Mouse (Mus musculus) MEL (cell line): ENCODE measurements around the gene Nf1. TPM values are rescaled to one million over a fixed set of nuclear protein-coding genes. Genes with fewer than 3 reads are reported as not detected.

Source experiments
- DNase-seq: peaks from one replicate; pipeline ENCODE4 v3.0.0; 2011; ENCODE audit warnings: low read depth, low spot score
- H3K27ac ChIP-seq: 2 replicates; pipeline ENCODE4 v1.5.1; 2012; ENCODE audit warnings: low read depth, mild to moderate bottlenecking, control low read depth, low read length, moderate library complexity; ENCODE audit not compliant: control insufficient read depth
- H3K27me3 ChIP-seq, 2 experiments: fragments of 150-350 bp in 1 of 2; sonication (generic) in 1 of 2; 2 replicates each; pipeline ENCODE4 v1.6.1; 2012; ENCODE audit warnings: low read length in 2 of 2, mild to moderate bottlenecking in 2 of 2, improper control_type of control experiment in 1 of 2, moderate library complexity in 1 of 2; ENCODE audit not compliant: insufficient read depth in 2 of 2, control insufficient read depth in 1 of 2
- H3K36me3 ChIP-seq, 2 experiments: 2 replicates each; pipeline ENCODE4 v1.6.1; 2012 to 2014; ENCODE audit warnings: low read length in 2 of 2, improper control_type of control experiment in 1 of 2, inconsistent platforms in 1 of 2, mild to moderate bottlenecking in 1 of 2; ENCODE audit not compliant: insufficient read depth in 2 of 2, control insufficient read depth in 1 of 2
- H3K4me1 ChIP-seq, 2 experiments: fragments of 150-350 bp in 1 of 2; sonication (generic) in 1 of 2; 2 replicates each; pipeline ENCODE4 v1.6.1; 2012; ENCODE audit warnings: low read length in 2 of 2, improper control_type of control experiment in 1 of 2, mild to moderate bottlenecking in 1 of 2; ENCODE audit not compliant: insufficient read depth in 2 of 2, control insufficient read depth in 1 of 2
- H3K4me3 ChIP-seq, 2 experiments: fragments of 150-350 bp in 1 of 2; sonication (generic) in 1 of 2; 2 replicates each; pipeline ENCODE4 v1.5.1; 2012; ENCODE audit warnings: low read depth in 2 of 2, low read length in 2 of 2, mild to moderate bottlenecking in 2 of 2, moderate library complexity in 2 of 2, control low read depth in 1 of 2, improper control_type of control experiment in 1 of 2; ENCODE audit not compliant: control insufficient read depth in 1 of 2, insufficient read depth in 1 of 2
- H3K79me2 ChIP-seq: 2 replicates; pipeline ENCODE4 v1.6.1; 2012; ENCODE audit warnings: mild to moderate bottlenecking, low read length, moderate library complexity; ENCODE audit not compliant: control insufficient read depth, poor library complexity, insufficient read depth
- H3K9ac ChIP-seq: 2 replicates; pipeline ENCODE4 v1.6.1; 2012; ENCODE audit warnings: low read depth, mild to moderate bottlenecking, control low read depth, low read length, moderate library complexity; ENCODE audit not compliant: control insufficient read depth, poor library complexity, severe bottlenecking
- H3K9me3 ChIP-seq: fragments of 150-350 bp; sonication (generic); replicated peaks from 2 replicates; pipeline ENCODE4 v1.6.1; 2012; ENCODE audit warnings: mild to moderate bottlenecking, low read length, improper control_type of control experiment, moderate library complexity; ENCODE audit not compliant: insufficient read depth
- CHD1 ChIP-seq: IDR thresholded peaks from 2 replicates; pipeline ENCODE4 v1.6.1; 2012; ENCODE audit warnings: low read depth, mild to moderate bottlenecking, inconsistent platforms, low read length, improper control_type of control experiment
- CTCF ChIP-seq, 3 experiments: IDR thresholded peaks in 2 of 3; conservative IDR thresholded peaks in 1 of 3; 2 replicates each; pipeline ENCODE4 v1.5.1; 2011 to 2012; ENCODE audit warnings: low read length in 3 of 3, low read depth in 2 of 3, mild to moderate bottlenecking in 2 of 3, improper control_type of control experiment in 1 of 3, inconsistent platforms in 1 of 3, mixed read lengths in 1 of 3, moderate library complexity in 1 of 3; ENCODE audit not compliant: control insufficient read depth in 1 of 3, insufficient read depth in 1 of 3, poor library complexity in 1 of 3, severe bottlenecking in 1 of 3
- E2F4 ChIP-seq: IDR thresholded peaks from 2 replicates; pipeline ENCODE4 v1.6.1; 2011; ENCODE audit warnings: low read depth, low read length, improper control_type of control experiment, borderline replicate concordance
- GATA1 ChIP-seq: IDR thresholded peaks from 2 replicates; pipeline ENCODE4 v1.6.1; 2011; ENCODE audit warnings: low read depth, low read length, improper control_type of control experiment
- JUND ChIP-seq: IDR thresholded peaks from 2 replicates; pipeline ENCODE4 v1.6.1; 2011; ENCODE audit warnings: low read depth, mild to moderate bottlenecking, improper control_type of control experiment, low read length
- MAZ ChIP-seq: IDR thresholded peaks from 2 replicates; pipeline ENCODE4 v1.6.1; 2012; ENCODE audit warnings: low read depth, mild to moderate bottlenecking, inconsistent platforms, low read length, improper control_type of control experiment
- MEF2A ChIP-seq: IDR thresholded peaks from 2 replicates; pipeline ENCODE4 v1.6.1; 2014; ENCODE audit warnings: low read depth, mild to moderate bottlenecking, inconsistent platforms, low read length, improper control_type of control experiment; ENCODE audit not compliant: poor library complexity, insufficient replicate concordance, severe bottlenecking; ENCODE audit errors: extremely low read depth
- MYB ChIP-seq: IDR thresholded peaks from 2 replicates; pipeline ENCODE4 v1.6.1; 2011; ENCODE audit warnings: mild to moderate bottlenecking, low read depth, low read length, improper control_type of control experiment
- MYC ChIP-seq: IDR thresholded peaks from 2 replicates; pipeline ENCODE4 v1.6.1; 2011; ENCODE audit warnings: low read depth, mild to moderate bottlenecking, low read length, improper control_type of control experiment, moderate library complexity
- NELFE ChIP-seq: IDR thresholded peaks from 2 replicates; pipeline ENCODE4 v1.6.1; 2011; ENCODE audit warnings: low read depth, low read length, improper control_type of control experiment
- NRF1 ChIP-seq: IDR thresholded peaks from 2 replicates; pipeline ENCODE4 v1.6.1; 2014; ENCODE audit warnings: low read depth, mild to moderate bottlenecking, inconsistent platforms, low read length, improper control_type of control experiment, moderate library complexity; ENCODE audit not compliant: poor library complexity, insufficient read depth, severe bottlenecking
- POLR2AphosphoS2 ChIP-seq: IDR thresholded peaks from 2 replicates; pipeline ENCODE4 v1.6.1; 2011; ENCODE audit warnings: low read length, improper control_type of control experiment
- POLR2AphosphoS5 ChIP-seq: IDR thresholded peaks from 2 replicates; pipeline ENCODE4 v1.6.1; 2012; ENCODE audit warnings: low read depth, borderline replicate concordance, mild to moderate bottlenecking, inconsistent platforms, low read length, moderate library complexity, mixed read lengths
- RAD21 ChIP-seq: IDR thresholded peaks from 2 replicates; pipeline ENCODE4 v1.6.1; 2011; ENCODE audit warnings: mild to moderate bottlenecking, low read depth, low read length, improper control_type of control experiment
- RCOR1 ChIP-seq: IDR thresholded peaks from 2 replicates; pipeline ENCODE4 v1.6.1; 2012; ENCODE audit warnings: low read depth, mild to moderate bottlenecking, inconsistent platforms, low read length, improper control_type of control experiment
- SMC3 ChIP-seq: IDR thresholded peaks from 2 replicates; pipeline ENCODE4 v1.6.1; 2011; ENCODE audit warnings: low read depth, low read length, improper control_type of control experiment
- TAL1 ChIP-seq: IDR thresholded peaks from 2 replicates; pipeline ENCODE4 v1.6.1; 2012; ENCODE audit warnings: mild to moderate bottlenecking, inconsistent platforms, low read length, moderate library complexity, mixed read lengths
- TCF12 ChIP-seq: IDR thresholded peaks from 2 replicates; pipeline ENCODE4 v1.6.1; 2014; ENCODE audit warnings: low read depth, mild to moderate bottlenecking, inconsistent platforms, low read length, improper control_type of control experiment, moderate library complexity
- ZC3H11A ChIP-seq: IDR thresholded peaks from 2 replicates; pipeline ENCODE4 v1.6.1; 2012; ENCODE audit warnings: low read depth, mild to moderate bottlenecking, inconsistent platforms, low read length, improper control_type of control experiment
- polyA plus RNA-seq, 2 experiments: library from polyadenylated mRNA; stranded (reverse) in 1 of 2; unstranded in 1 of 2; fragments of >175 nt in 1 of 2; fragments of >200 nt in 1 of 2; gene quantifications; 2 replicates each; pipeline versions ENCODE4 v1.2.1 to v1.2.4; 2012; ENCODE audit warnings: low replicate concordance in 2 of 2, low read depth in 1 of 2; ENCODE audit not compliant: insufficient read length in 2 of 2, insufficient read depth in 1 of 2, missing spikeins in 1 of 2
- total RNA-seq: library from RNA; depleted of rRNA; stranded (reverse); fragments of 300-350 nt; gene quantifications from 2 replicates; pipeline ENCODE4 v1.2.3, GENCODE M21; 2012

Gene Nf1
- total and polyA plus RNA-seq, 3 experiments: 13.2 to 108 (median 20.3) TPM

- H3K9me3 ChIP-seq: no peaks in the 10 kb centered on the region
- DNase-seq: no peak
- no peak overlapping the region for H3K27ac ChIP-seq
- no peak overlapping the region for H3K4me3 ChIP-seq
- no peak overlapping the region for H3K9ac ChIP-seq
- no peaks in the 10 kb centered on the region for H3K27me3 ChIP-seq
- no peak for TF ChIP-seq MYB
- TF ChIP-seq ZC3H11A: no peak
- no peak for TF ChIP-seq NELFE
- 0 out of 6 replicates have a peak, but pooled peaks of 1 of the 3 experiments have one; percentile 16 for TF ChIP-seq CTCF (IDR thresholded peaks at IDR 0.05 in 2 of 3, conservative IDR thresholded peaks at IDR 0.05 in 1 of 3; ENCODE audit: control insufficient read depth in 1 of 3, insufficient read depth in 1 of 3, low read depth in 2 of 3, low read length in 3 of 3, poor library complexity in 1 of 3, severe bottlenecking in 1 of 3)
- TF ChIP-seq POLR2AphosphoS5: no peak
- no peak for TF ChIP-seq TAL1
- peaks cover 0 to 1% of the 10 kb centered on the region in 2 experiments; a peak in 1 of 4 replicates for H3K36me3 ChIP-seq
- H3K79me2 ChIP-seq: no peaks in the 10 kb centered on the region
- H3K4me1 ChIP-seq: no peaks in the 10 kb centered on the region
These were observed 241.2 kb downstream of the Nf1 start for GRCm38 (mm10) chr11:79580660-79581059.

- Histone ChIP-seq H3K79me2 (no peaks in the 10 kb centered on the region), H3K27ac (no peak overlapping the region), H3K27me3 (no peaks in the 10 kb centered on the region), H3K9me3 (no peaks in the 10 kb centered on the region), H3K4me3 (no peak overlapping the region), H3K9ac (no peak overlapping the region), H3K4me1 (no peaks in the 10 kb centered on the region), H3K36me3 (peaks cover 0 to 1% of the 10 kb centered on the region in 2 experiments; a peak in 1 of 4 replicates)
- TF ChIP-seq JUND (no peak), NELFE (no peak), E2F4 (no peak), POLR2AphosphoS2 (no peak), CHD1 (no peak), RAD21 (no peak), RCOR1 (no peak), NRF1 (no peak)
- DNase-seq: no peak
These were observed 241.8 kb downstream of the Nf1 start for GRCm38 (mm10) chr11:79581257-79581656.

- H3K36me3 ChIP-seq: no peaks in the 10 kb centered on the region
- H3K9me3 ChIP-seq: no peaks in the 10 kb centered on the region
- no peak overlapping the region for H3K27ac ChIP-seq
- DNase-seq: peak; percentile 81
- TF ChIP-seq RAD21 (peak; percentile 95), CTCF (IDR thresholded peaks at IDR 0.05 in 2 of 3, conservative IDR thresholded peaks at IDR 0.05 in 1 of 3; ENCODE audit: control insufficient read depth in 1 of 3, insufficient read depth in 1 of 3, low read depth in 2 of 3, low read length in 3 of 3, poor library complexity in 1 of 3, severe bottlenecking in 1 of 3) (peak; percentile 86 to 99 (median 92)), SMC3 (peak; percentile 99), GATA1 (no peak), TCF12 (0 out of 2 replicates have a peak, but pooled peaks have one; percentile 18), ZC3H11A (peak; percentile 96), MYC (0 out of 2 replicates have a peak, but pooled peaks have one; percentile 18), MEF2A (no peak), MAZ (no peak)
- no peaks in the 10 kb centered on the region for H3K4me1 ChIP-seq
- H3K79me2 ChIP-seq: no peaks in the 10 kb centered on the region
- no peaks in the 10 kb centered on the region for H3K27me3 ChIP-seq
- H3K4me3 ChIP-seq: no peak overlapping the region
- no peak overlapping the region for H3K9ac ChIP-seq
These were observed 244.7 kb downstream of the Nf1 start for GRCm38 (mm10) chr11:79584191-79584590.
